Mouse (Mus musculus) lung, embryonic 15.5 days (tissue): ENCODE data around the gene Sart1. TPM values are rescaled to one million over a fixed set of nuclear protein-coding genes. Genes with fewer than 3 reads are reported as not detected.
"Not testable (repeated sequence)": the region's sequence is repeated elsewhere in the genome, so short reads cannot be mapped to it uniquely, and the experiment has no call there.

Experiments
- ATAC-seq: fragments of 200-750 bp; cut with Nextera tagmentation; 2 replicates; pipeline ENCODE4 v1.8.0; 2017; ENCODE audit warnings: moderate number of reproducible peaks, borderline replicate concordance; ENCODE audit not compliant: low FRiP score, low TSS enrichment; ENCODE audit errors: extremely low read depth
- H3K27ac ChIP-seq: fragments of 300-500 bp; sonication (generic); 2 replicates; pipeline ENCODE4 v1.5.1; 2015; ENCODE audit warnings: moderate library complexity, mild to moderate bottlenecking, inconsistent platforms
- H3K27me3 ChIP-seq: fragments of 300-500 bp; sonication (generic); 2 replicates; pipeline ENCODE4 v1.6.1; 2015; ENCODE audit warnings: inconsistent platforms
- H3K36me3 ChIP-seq: fragments of 300-500 bp; sonication (generic); 2 replicates; pipeline ENCODE4 v1.6.1; 2015; ENCODE audit warnings: inconsistent platforms
- H3K4me1 ChIP-seq: fragments of 300-500 bp; sonication (generic); 2 replicates; pipeline ENCODE4 v1.6.1; 2015; ENCODE audit warnings: inconsistent platforms
- H3K4me2 ChIP-seq: fragments of 300-500 bp; sonication (generic); 2 replicates; pipeline ENCODE4 v1.6.1; 2015; ENCODE audit warnings: inconsistent platforms, mild to moderate bottlenecking, moderate library complexity
- H3K4me3 ChIP-seq: fragments of 300-500 bp; sonication (generic); 2 replicates; pipeline ENCODE4 v1.5.1; 2015; ENCODE audit warnings: mild to moderate bottlenecking, inconsistent platforms
- H3K9ac ChIP-seq: fragments of 300-500 bp; sonication (generic); 2 replicates; pipeline ENCODE4 v1.6.1; 2015; ENCODE audit warnings: inconsistent platforms
- H3K9me3 ChIP-seq: fragments of 300-500 bp; sonication (generic); 2 replicates; pipeline ENCODE4 v1.6.1; 2016; ENCODE audit warnings: inconsistent platforms
- WGBS: fragments of 180-500 bp; shearing (Covaris S2); methylation state at CpG from one replicate; pipeline ENCODE4 v1.1.7; 2015; 5-methylcytosine and 5-hydroxymethylcytosine counted together
- polyA plus RNA-seq: library from polyadenylated mRNA; unstranded; fragments of >200 nt; fragmentation: Nextera tagmentation; extraction: Ambion mirVana; gene quantifications from 2 replicates; pipeline ENCODE4 v1.2.1, GENCODE M21; 2015

Sart1 gene
- polyA plus RNA-seq, 1 experiment from 2014 or later, result 81.7 TPM

GRCm38 (mm10) chr19:5366175-5367052, 22.1 kb downstream of the Sart1 start, which contains the start of gene Eif1ad:
TSS of gene Eif1ad (plus strand) at chr19:5366741.
- peak; percentile 95 for ATAC-seq
- H3K27ac ChIP-seq, result peak within 1 kb of the TSS; percentile 94
- no peaks in the 10 kb centered on the region for H3K27me3 ChIP-seq
- H3K9ac ChIP-seq, result peak within 1 kb of the TSS; percentile 70
- WGBS, result under 1% methylated on average over 91 of the region's 92 CpGs
- H3K4me3 ChIP-seq, result peak within 1 kb of the TSS; percentile 97
- H3K4me2 ChIP-seq, result peak within 1 kb of the TSS; percentile 94
- H3K4me1 ChIP-seq, result peaks cover 19% of the 10 kb centered on the region
- H3K9me3 ChIP-seq, result no peaks in the 10 kb centered on the region
- H3K36me3 ChIP-seq, result peaks cover 42% of the 10 kb centered on the region

DNA sequence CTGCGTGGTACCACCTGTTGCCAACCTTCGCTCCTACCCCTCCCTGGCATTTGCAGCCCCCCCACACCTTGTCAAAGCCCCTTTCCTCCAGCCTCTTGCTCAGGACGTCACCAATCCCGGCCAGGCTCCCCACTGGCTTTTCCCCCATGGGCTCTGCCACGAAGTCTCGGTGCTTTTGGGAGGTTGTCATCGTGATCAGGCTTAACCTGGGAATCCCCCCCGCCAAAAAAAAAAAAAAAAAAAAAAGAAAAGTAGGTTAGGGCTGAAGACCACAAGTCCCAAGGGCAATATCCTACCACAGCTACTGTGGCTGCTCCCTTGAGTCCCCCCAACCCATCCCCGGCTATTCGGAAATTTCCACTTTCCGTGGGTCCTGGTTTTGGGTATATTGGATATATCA, 22.8 kb downstream of the Sart1 start:
- H3K9ac ChIP-seq, result peak overlapping the region; percentile 70
- H3K36me3 ChIP-seq, result peaks cover 38% of the 10 kb centered on the region
- no peaks in the 10 kb centered on the region for H3K27me3 ChIP-seq
- H3K27ac ChIP-seq, result peak overlapping the region; percentile 94
- WGBS, result 16% methylated on average over 11 of the region's 11 CpGs
- peak overlapping the region; percentile 97 for H3K4me3 ChIP-seq
- ATAC-seq, result no peak
- no peaks in the 10 kb centered on the region for H3K9me3 ChIP-seq
- peaks cover 19% of the 10 kb centered on the region for H3K4me1 ChIP-seq
- peak overlapping the region; percentile 94 for H3K4me2 ChIP-seq

DNA sequence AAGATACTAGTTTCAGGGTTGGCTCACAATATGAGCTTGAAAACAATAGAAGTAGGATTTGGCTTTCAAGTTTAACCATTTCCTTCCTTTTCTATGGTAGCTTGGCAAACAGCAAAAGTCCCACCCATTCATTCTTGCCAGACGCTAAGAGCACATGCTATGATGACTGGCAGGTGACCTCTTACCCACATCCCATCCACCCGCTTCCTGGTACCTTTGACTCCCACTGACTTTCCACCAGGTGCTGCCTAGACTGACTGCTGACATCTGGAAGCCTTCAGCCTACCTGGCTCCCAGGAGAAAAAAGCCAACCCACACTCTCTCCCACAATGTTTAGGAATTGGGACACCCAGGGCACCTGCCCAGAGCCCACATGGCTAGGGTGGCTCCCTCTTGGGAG, 24.4 kb downstream of the Sart1 start:
- no peak for ATAC-seq
- Histone ChIP-seq H3K9me3 (no peaks in the 10 kb centered on the region), H3K36me3 (peaks cover 22% of the 10 kb centered on the region), H3K27ac (no peak overlapping the region), H3K4me1 (peaks cover 19% of the 10 kb centered on the region), H3K4me2 (no peak overlapping the region), H3K9ac (no peak overlapping the region), H3K4me3 (no peak overlapping the region), H3K27me3 (no peaks in the 10 kb centered on the region)
- 87% methylated on average over 2 of the region's 2 CpGs for WGBS

GRCm38 (mm10) chr19:5362186-5362585, 26.3 kb downstream of the Sart1 start:
- no peaks in the 10 kb centered on the region for H3K27me3 ChIP-seq
- H3K36me3 ChIP-seq, result peaks cover 15% of the 10 kb centered on the region
- 86% methylated on average over 2 of the region's 2 CpGs for WGBS
- H3K4me1 ChIP-seq, result peaks cover 9% of the 10 kb centered on the region
- H3K9me3 ChIP-seq, result no peaks in the 10 kb centered on the region
- no peak overlapping the region for H3K9ac ChIP-seq
- no peak overlapping the region for H3K27ac ChIP-seq
- H3K4me3 ChIP-seq, result no peak overlapping the region
- H3K4me2 ChIP-seq, result no peak overlapping the region
- no peak for ATAC-seq

GRCm38 (mm10) chr19:5356080-5356479, 32.4 kb downstream of the Sart1 start:
- Histone ChIP-seq H3K9ac (no peak overlapping the region), H3K36me3 (no peaks in the 10 kb centered on the region), H3K27ac (no peak overlapping the region), H3K4me1 (no peaks in the 10 kb centered on the region), H3K4me2 (no peak overlapping the region), H3K4me3 (no peak overlapping the region), H3K9me3 (no peaks in the 10 kb centered on the region), H3K27me3 (no peaks in the 10 kb centered on the region)
- no peak for ATAC-seq
- WGBS, result no CpG with 5 or more reads among the region's 1 CpGs

DNA sequence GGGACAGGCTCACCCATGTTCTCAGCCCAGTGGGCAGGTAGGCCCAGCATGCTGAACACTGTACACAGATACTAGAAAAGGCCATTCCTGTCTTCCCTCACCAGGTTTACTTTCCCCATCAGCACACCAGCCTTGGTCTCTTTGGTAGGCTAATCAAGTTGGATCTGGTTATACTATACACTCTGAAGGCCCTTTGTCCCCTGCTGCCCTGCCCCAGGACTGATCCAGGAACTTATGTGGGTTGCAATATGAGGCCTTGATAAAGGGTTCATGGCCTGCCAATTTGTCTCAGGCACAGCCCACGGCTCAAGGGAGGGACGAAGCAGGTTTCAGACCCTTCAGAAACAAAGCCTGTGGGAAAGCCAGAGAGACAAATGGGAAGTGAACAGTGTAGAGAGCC, 34.9 kb downstream of the Sart1 start:
- H3K9ac ChIP-seq, result no peak overlapping the region
- ATAC-seq, result no peak
- H3K4me2 ChIP-seq, result no peak overlapping the region
- peaks cover 5% of the 10 kb centered on the region for H3K27me3 ChIP-seq
- H3K9me3 ChIP-seq, result no peaks in the 10 kb centered on the region
- no peaks in the 10 kb centered on the region for H3K36me3 ChIP-seq
- H3K4me3 ChIP-seq, result no peak overlapping the region
- no peaks in the 10 kb centered on the region for H3K4me1 ChIP-seq
- H3K27ac ChIP-seq, result no peak overlapping the region
- 76% methylated on average over 2 of the region's 2 CpGs for WGBS

GRCm38 (mm10) chr19:5349502-5349873, 39.0 kb downstream of the Sart1 start, which contains the start of gene Cst6:
TSS of gene Cst6 (minus strand) at chr19:5349574.
- not testable (repeated sequence) for ATAC-seq, H3K9me3 ChIP-seq, H3K27ac ChIP-seq, H3K36me3 ChIP-seq, H3K27me3 ChIP-seq, H3K4me1 ChIP-seq
- peak within 1 kb of the TSS; percentile 26 for H3K4me3 ChIP-seq
- H3K4me2 ChIP-seq, result peak within 1 kb of the TSS; percentile 64
- 59% methylated on average over 6 of the region's 6 CpGs for WGBS
- peak within 1 kb of the TSS; percentile 18; the same call in 1 of the 2 replicates for H3K9ac ChIP-seq

DNA sequence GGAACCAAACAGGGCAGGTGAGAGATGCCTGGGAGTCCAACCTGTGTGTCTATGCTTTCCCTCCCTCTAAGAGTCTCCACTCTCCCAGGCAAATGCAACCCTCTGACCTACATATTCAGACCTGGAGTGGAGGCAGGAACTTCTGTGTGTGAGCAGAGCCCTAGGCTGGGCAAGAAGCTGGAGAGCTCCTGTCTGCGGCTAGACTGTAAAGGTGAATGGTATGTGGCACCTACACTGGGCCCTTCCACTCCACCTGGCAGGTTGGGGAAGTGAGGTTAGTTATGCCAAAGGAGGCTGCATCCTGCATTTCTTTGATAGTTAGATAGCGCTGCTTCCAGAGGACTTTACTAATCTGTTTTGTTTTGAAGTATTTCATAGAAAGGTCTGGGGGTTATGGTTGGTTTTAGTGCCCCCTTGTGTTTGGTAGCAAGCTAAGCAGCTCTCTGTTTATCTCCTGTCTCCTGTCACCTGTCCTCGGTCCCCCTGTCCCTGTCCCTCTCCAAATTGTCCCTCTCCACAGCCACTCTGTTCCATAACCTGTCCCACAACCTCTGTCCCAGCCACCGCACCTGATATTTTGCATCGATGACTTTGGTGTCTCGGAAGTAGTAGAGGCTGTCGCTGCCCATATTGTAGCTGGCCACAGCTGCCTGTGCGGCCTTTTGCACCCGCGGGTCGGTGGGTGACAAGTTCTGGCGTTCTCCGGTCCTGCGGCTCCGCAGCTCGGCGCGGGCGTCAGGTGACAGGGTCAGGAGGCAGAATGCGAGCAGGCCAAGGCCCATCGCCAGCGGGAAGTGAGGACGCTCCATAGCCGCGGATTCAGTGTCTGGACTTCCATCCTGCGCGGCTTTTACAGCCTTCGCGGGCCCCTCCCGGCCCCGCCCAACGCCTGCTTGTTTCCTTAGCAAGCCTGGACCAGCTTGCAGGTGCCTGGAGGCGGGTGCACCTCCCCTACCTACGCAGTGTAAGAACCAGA, 39.7 kb downstream of the Sart1 start:
- ATAC-seq, result peak; percentile 23; the same call in 1 of the 2 replicates

DNA sequence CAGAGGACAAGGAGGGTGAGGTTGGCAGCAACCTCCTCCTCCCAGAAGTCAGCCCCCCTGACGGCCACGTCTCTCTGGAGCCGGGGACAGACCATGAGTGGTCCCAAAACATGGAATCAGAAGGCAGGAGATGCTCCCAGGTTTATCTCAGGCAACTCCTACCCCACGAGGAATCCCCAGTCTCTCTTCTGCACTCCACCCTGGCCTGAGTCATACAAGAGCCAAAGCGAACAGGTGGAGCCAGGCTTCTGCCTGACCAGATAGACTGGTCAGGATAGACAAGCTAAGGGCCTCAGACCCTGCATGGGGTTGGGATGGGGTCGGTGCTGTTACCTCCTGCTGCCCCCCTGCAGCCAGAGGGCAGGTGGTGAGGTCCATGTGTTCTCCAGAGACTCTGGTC, 40.4 kb downstream of the Sart1 start:
- Histone ChIP-seq H3K4me3 (no peak overlapping the region), H3K27me3 (peaks cover 5% of the 10 kb centered on the region), H3K9ac (no peak overlapping the region), H3K36me3 (no peaks in the 10 kb centered on the region), H3K9me3 (no peaks in the 10 kb centered on the region), H3K4me2 (no peak overlapping the region), H3K4me1 (no peaks in the 10 kb centered on the region), H3K27ac (no peak overlapping the region)
- WGBS, result 67% methylated on average over 6 of the region's 6 CpGs
- ATAC-seq, result no peak

More for the DNA sequence above, 39.7 kb downstream of the Sart1 start:
- WGBS, result 6% methylated on average over 34 of the region's 34 CpGs
- H3K27ac ChIP-seq, result no peak overlapping the region
- H3K4me1 ChIP-seq, result no peaks in the 10 kb centered on the region
- peaks cover 5% of the 10 kb centered on the region for H3K27me3 ChIP-seq
- peak overlapping the region; percentile 18; the same call in 1 of the 2 replicates for H3K9ac ChIP-seq
- H3K9me3 ChIP-seq, result no peaks in the 10 kb centered on the region
- H3K4me2 ChIP-seq, result peak overlapping the region; percentile 64
- H3K4me3 ChIP-seq, result peak overlapping the region; percentile 26
- no peaks in the 10 kb centered on the region for H3K36me3 ChIP-seq

DNA sequence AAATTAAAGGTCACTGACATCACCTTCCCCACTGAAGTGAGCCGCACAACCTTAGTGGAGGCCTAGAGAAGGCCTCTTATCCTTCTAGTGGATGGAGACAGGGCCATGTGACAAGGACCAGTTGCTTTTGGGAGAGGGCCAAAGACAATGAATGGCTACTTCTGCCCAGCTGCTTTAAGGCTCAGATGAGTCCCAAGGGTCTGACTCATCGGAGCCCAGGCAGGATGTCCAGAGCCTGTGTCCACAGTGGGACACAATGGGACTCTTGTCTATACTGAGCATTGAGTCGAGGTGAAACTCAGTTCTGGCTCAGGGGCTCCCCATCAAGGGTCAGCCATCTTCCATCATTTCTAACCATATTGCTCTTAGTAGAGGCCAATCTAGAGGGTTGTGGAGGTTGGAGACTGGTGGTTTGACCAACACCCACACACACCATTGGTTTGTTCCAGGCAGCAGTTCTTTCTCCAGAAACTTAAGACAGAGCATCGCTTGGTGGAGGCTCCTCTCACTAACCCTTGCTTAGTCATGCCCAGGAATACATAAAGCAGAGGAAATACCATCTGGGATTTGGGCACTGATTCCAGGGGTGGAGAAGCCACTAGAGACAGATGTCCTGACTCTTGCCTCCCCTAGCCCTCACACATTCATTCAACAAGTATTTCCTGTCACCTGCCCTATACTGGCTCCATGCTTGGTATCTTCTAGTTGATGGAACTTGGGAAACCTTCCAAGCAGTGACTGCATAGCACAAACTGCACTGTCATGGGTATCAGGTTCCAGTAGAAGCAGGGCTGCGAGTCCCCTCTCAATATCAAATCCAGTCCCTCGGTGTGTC, 43.0 kb downstream of the Sart1 start:
- H3K9me3 ChIP-seq, result no peaks in the 10 kb centered on the region
- H3K27ac ChIP-seq, result no peak overlapping the region
- no peak for ATAC-seq
- no peak overlapping the region for H3K4me2 ChIP-seq
- WGBS, result 68% methylated on average over 6 of the region's 6 CpGs
- no peak overlapping the region for H3K9ac ChIP-seq
- H3K36me3 ChIP-seq, result no peaks in the 10 kb centered on the region
- H3K4me3 ChIP-seq, result no peak overlapping the region
- no peaks in the 10 kb centered on the region for H3K4me1 ChIP-seq
- peaks cover 5% of the 10 kb centered on the region for H3K27me3 ChIP-seq

GRCm38 (mm10) chr19:5341360-5341759, 47.1 kb downstream of the Sart1 start:
- WGBS, result 83% methylated on average over 7 of the region's 7 CpGs
- H3K9me3 ChIP-seq, result no peaks in the 10 kb centered on the region
- no peak for ATAC-seq

More at GRCm38 (mm10) chr19:5341360-5341759, 47.1 kb downstream of the Sart1 start:
- Histone ChIP-seq H3K4me1 (no peaks in the 10 kb centered on the region), H3K4me2 (no peak overlapping the region), H3K27me3 (no peaks in the 10 kb centered on the region), H3K9ac (no peak overlapping the region), H3K27ac (no peak overlapping the region), H3K36me3 (no peaks in the 10 kb centered on the region), H3K4me3 (no peak overlapping the region)
